Mouse (Mus musculus): ENCODE results near the gene Vps53. TPM values are rescaled to one million over a fixed set of nuclear protein-coding genes. Genes with fewer than 3 reads are reported as not detected.
"Not testable (repeated sequence)": the region's sequence is repeated elsewhere in the genome, so short reads cannot be mapped to it uniquely, and the experiment has no call there.

The Vps53 gene
- polyA plus RNA-seq, 1 experiment: 41.2 TPM

GRCm38 (mm10) chr11:76216681-76217389 lies 37.4 kb upstream of the Vps53 start:
- TF ChIP-seq USF1 (IDR thresholded peaks at IDR 0.05; ENCODE audit: low read depth): peak; percentile 3
- no peak for TF ChIP-seq TCF12 (IDR thresholded peaks at IDR 0.05; ENCODE audit: insufficient read depth, poor library complexity, severe bottlenecking)
- peaks cover 5% of the 10 kb centered on the region for H3K36me3 ChIP-seq (ENCODE audit: control insufficient read depth, insufficient read depth)
- H3K4me2 ChIP-seq (ENCODE audit: low read depth): peak overlapping the region; percentile 93
- H3K27me3 ChIP-seq (ENCODE audit: control insufficient read depth, insufficient read depth, insufficient read length): no peaks in the 10 kb centered on the region
- peak overlapping the region; percentile 10 for H3ac ChIP-seq (ENCODE audit: control insufficient read depth, insufficient read length)
- H3K79me2 ChIP-seq (ENCODE audit: control insufficient read depth, insufficient read depth): peaks cover 12% of the 10 kb centered on the region
- H3K4me3 ChIP-seq: peak overlapping the region; percentile 88

GRCm38 (mm10) chr11:76216049-76216540 lies 36.6 kb upstream of the Vps53 start:
- Histone ChIP-seq H3ac (ENCODE audit: control insufficient read depth, insufficient read length) (no peak overlapping the region), H3K4me2 (ENCODE audit: low read depth) (peak overlapping the region; percentile 93), H3K27me3 (ENCODE audit: control insufficient read depth, insufficient read depth, insufficient read length) (no peaks in the 10 kb centered on the region), H3K79me2 (ENCODE audit: control insufficient read depth, insufficient read depth) (peaks cover 12% of the 10 kb centered on the region), H3K4me3 (peak overlapping the region; percentile 88), H3K36me3 (ENCODE audit: control insufficient read depth, insufficient read depth) (peaks cover 5% of the 10 kb centered on the region)
- TF ChIP-seq TCF3 (IDR thresholded peaks at IDR 0.05; ENCODE audit: insufficient read length, low read depth) (no peak), POLR2A (IDR thresholded peaks at IDR 0.05; ENCODE audit: insufficient read length, low read depth) (no peak), REST (IDR thresholded peaks at IDR 0.05; ENCODE audit: insufficient read depth, insufficient read length) (no peak), SRF (IDR thresholded peaks at IDR 0.05; ENCODE audit: control insufficient read depth, insufficient read length, low read depth) (no peak), USF1 (IDR thresholded peaks at IDR 0.05; ENCODE audit: low read depth) (no peak), POLR2AphosphoS2 (IDR thresholded peaks at IDR 0.05; ENCODE audit: insufficient read length, low read depth) (no peak)

DNA sequence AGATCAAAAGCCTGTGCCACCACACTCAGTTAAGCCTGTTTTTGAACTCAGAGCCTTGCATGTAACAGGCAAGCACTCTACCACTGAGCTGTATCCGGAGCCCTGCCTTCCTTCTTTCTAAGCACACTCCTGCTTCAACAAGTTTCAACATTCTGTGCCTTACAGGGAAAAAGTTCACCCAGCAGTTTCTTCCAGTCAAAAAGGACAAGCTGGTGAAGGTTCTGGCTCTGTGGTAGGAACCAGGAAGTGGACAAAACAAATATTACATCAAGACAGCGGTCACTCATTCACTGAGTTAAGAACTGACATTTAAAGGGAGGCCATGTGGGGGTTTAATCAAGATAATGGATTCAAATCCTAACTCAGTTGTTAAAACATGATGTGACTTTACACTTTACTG lies 35.6 kb upstream of the Vps53 start:
- H3ac ChIP-seq (ENCODE audit: control insufficient read depth, insufficient read length): no peak overlapping the region
- H3K27me3 ChIP-seq (ENCODE audit: control insufficient read depth, insufficient read depth, insufficient read length): no peaks in the 10 kb centered on the region
- no peak for TF ChIP-seq TCF12 (IDR thresholded peaks at IDR 0.05; ENCODE audit: insufficient read depth, poor library complexity, severe bottlenecking)
- no peak for TF ChIP-seq POLR2AphosphoS2 (IDR thresholded peaks at IDR 0.05; ENCODE audit: insufficient read length, low read depth)
- TF ChIP-seq POLR2A (IDR thresholded peaks at IDR 0.05; ENCODE audit: insufficient read length, low read depth): no peak
- no peak for TF ChIP-seq CEBPB (IDR thresholded peaks at IDR 0.05; ENCODE audit: insufficient read depth, poor library complexity, severe bottlenecking)
- no peak for TF ChIP-seq TCF3 (IDR thresholded peaks at IDR 0.05; ENCODE audit: insufficient read length, low read depth)
- TF ChIP-seq MYOG (IDR thresholded peaks at IDR 0.05; ENCODE audit: control insufficient read depth in 1 of 3, insufficient read depth in 1 of 3, insufficient read length in 2 of 3, low read depth in 2 of 3): no peak
- TF ChIP-seq MYOD1 (IDR thresholded peaks at IDR 0.05; ENCODE audit: control insufficient read depth in 1 of 3, insufficient read length in 2 of 3, low read depth in 2 of 3): no peak
- no peak for TF ChIP-seq REST (IDR thresholded peaks at IDR 0.05; ENCODE audit: insufficient read depth, insufficient read length)
- no peak for TF ChIP-seq E2F4 (IDR thresholded peaks at IDR 0.05; ENCODE audit: insufficient read depth)
- TF ChIP-seq MAX (IDR thresholded peaks at IDR 0.05; ENCODE audit: low read depth): no peak
- H3K36me3 ChIP-seq (ENCODE audit: control insufficient read depth, insufficient read depth): peaks cover 5% of the 10 kb centered on the region
- no peak overlapping the region for H3K4me3 ChIP-seq
- H3K79me2 ChIP-seq (ENCODE audit: control insufficient read depth, insufficient read depth): peaks cover 12% of the 10 kb centered on the region
- no peak overlapping the region for H3K4me2 ChIP-seq (ENCODE audit: low read depth)

DNA sequence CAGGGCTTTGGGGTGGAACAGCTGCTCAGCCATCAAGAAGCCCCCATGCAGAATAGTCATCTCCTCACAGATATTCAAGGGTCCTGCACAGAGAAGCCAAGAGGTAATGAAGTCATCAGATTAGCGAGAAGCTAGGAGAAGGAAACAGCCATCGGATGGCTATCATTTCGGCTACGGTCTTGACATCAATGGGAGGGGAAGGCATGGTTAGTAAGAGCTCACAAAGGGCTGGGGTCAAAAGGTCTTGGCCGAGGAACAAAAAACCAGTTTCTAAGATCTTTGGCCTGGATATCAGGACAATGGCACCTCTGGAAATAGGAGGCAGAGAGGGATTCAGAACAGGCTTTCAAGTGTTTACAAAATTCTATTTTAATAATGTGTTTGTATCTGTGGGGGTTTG lies 34.4 kb upstream of the Vps53 start:
- no peak overlapping the region for H3K4me3 ChIP-seq
- H3K36me3 ChIP-seq (ENCODE audit: control insufficient read depth, insufficient read depth): peaks cover 5% of the 10 kb centered on the region
- no peak overlapping the region for H3ac ChIP-seq (ENCODE audit: control insufficient read depth, insufficient read length)
- TF ChIP-seq USF1 (IDR thresholded peaks at IDR 0.05; ENCODE audit: low read depth) (no peak), TCF12 (IDR thresholded peaks at IDR 0.05; ENCODE audit: insufficient read depth, poor library complexity, severe bottlenecking) (no peak), REST (IDR thresholded peaks at IDR 0.05; ENCODE audit: insufficient read depth, insufficient read length) (no peak), CEBPB (IDR thresholded peaks at IDR 0.05; ENCODE audit: insufficient read depth, poor library complexity, severe bottlenecking) (no peak), POLR2A (IDR thresholded peaks at IDR 0.05; ENCODE audit: insufficient read length, low read depth) (no peak), TCF3 (IDR thresholded peaks at IDR 0.05; ENCODE audit: insufficient read length, low read depth) (no peak), MYOD1 (IDR thresholded peaks at IDR 0.05; ENCODE audit: control insufficient read depth in 1 of 3, insufficient read length in 2 of 3, low read depth in 2 of 3) (no peak), MYOG (IDR thresholded peaks at IDR 0.05; ENCODE audit: control insufficient read depth in 1 of 3, insufficient read depth in 1 of 3, insufficient read length in 2 of 3, low read depth in 2 of 3) (no peak), MAX (IDR thresholded peaks at IDR 0.05; ENCODE audit: low read depth) (no peak), POLR2AphosphoS2 (IDR thresholded peaks at IDR 0.05; ENCODE audit: insufficient read length, low read depth) (no peak), E2F4 (IDR thresholded peaks at IDR 0.05; ENCODE audit: insufficient read depth) (no peak), SRF (IDR thresholded peaks at IDR 0.05; ENCODE audit: control insufficient read depth, insufficient read length, low read depth) (no peak)
- H3K79me2 ChIP-seq (ENCODE audit: control insufficient read depth, insufficient read depth): peaks cover 12% of the 10 kb centered on the region
- H3K4me2 ChIP-seq (ENCODE audit: low read depth): no peak overlapping the region
- H3K27me3 ChIP-seq (ENCODE audit: control insufficient read depth, insufficient read depth, insufficient read length): no peaks in the 10 kb centered on the region

DNA sequence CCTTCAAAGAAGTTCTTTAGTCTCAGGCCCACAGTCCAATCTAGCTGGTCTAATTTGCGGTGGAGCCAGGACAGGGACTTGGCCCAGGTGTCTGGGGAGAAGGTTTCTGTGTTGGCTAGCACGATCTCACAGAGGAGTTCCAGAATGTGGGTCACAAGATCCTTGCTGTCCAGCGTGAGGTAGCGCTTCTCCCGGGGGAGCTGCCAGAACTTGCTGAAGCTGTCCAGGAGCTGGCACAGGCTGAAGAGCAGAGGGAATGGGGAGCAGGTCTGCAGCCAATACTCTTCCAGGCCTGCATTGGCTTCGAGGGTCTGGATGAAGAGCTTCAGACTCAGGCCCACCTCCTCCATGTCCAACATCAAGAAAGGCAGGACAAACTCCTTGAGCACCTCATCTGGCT lies 32.1 kb upstream of the Vps53 start:
- not testable (repeated sequence) for H3ac ChIP-seq (ENCODE audit: control insufficient read depth, insufficient read length); H3K79me2 ChIP-seq (ENCODE audit: control insufficient read depth, insufficient read depth); H3K27me3 ChIP-seq (ENCODE audit: control insufficient read depth, insufficient read depth, insufficient read length); H3K36me3 ChIP-seq (ENCODE audit: control insufficient read depth, insufficient read depth); H3K4me2 ChIP-seq (ENCODE audit: low read depth); H3K4me3 ChIP-seq
